Mouse (Mus musculus) lung, postnatal 0 days (tissue): Measurements from ENCODE around the gene Rpp25. TPM values are rescaled to one million over a fixed set of nuclear protein-coding genes. Genes with fewer than 3 reads are reported as not detected.

Experiments used
- ATAC-seq: fragments of 200-750 bp; cut with Nextera tagmentation; 2 replicates; pipeline ENCODE4 v1.8.0; 2017; ENCODE audit warnings: moderate library complexity
- DNase-seq: peaks from one replicate; pipeline ENCODE4 v3.0.0-alpha.2; 2016; ENCODE audit warnings: low spot score
- H3K27ac ChIP-seq: fragments of 300-500 bp; sonication (generic); 2 replicates; pipeline ENCODE4 v1.5.1; 2014; ENCODE audit warnings: antibody characterized with exemption, mild to moderate bottlenecking, low read length, mixed read lengths
- H3K27me3 ChIP-seq: fragments of 300-500 bp; sonication (generic); replicated peaks from 2 replicates; pipeline ENCODE4 v1.6.1; 2014; ENCODE audit warnings: low read length, mixed read lengths; ENCODE audit not compliant: insufficient read depth
- H3K36me3 ChIP-seq: fragments of 300-500 bp; sonication (generic); 2 replicates; pipeline ENCODE4 v1.6.1; 2014; ENCODE audit warnings: low read length, mixed read lengths; ENCODE audit not compliant: insufficient read depth
- H3K4me1 ChIP-seq: fragments of 300-500 bp; sonication (generic); 2 replicates; pipeline ENCODE4 v1.6.1; 2014; ENCODE audit warnings: antibody characterized with exemption, low read depth, low read length, mixed read lengths; ENCODE audit not compliant: insufficient read depth
- H3K4me2 ChIP-seq: fragments of 300-500 bp; sonication (generic); replicated peaks from 2 replicates; pipeline ENCODE4 v1.6.1; 2014; ENCODE audit warnings: low read depth, mild to moderate bottlenecking, low read length, moderate library complexity, mixed read lengths
- H3K4me3 ChIP-seq: fragments of 300-500 bp; sonication (generic); 2 replicates; pipeline ENCODE4 v1.5.1; 2014; ENCODE audit warnings: low read depth, low read length
- H3K9ac ChIP-seq: fragments of 300-500 bp; sonication (generic); replicated peaks from 2 replicates; pipeline ENCODE4 v1.6.1; 2014; ENCODE audit warnings: low read depth, mild to moderate bottlenecking
- H3K9me3 ChIP-seq: fragments of 300-500 bp; sonication (generic); 2 replicates; pipeline ENCODE4 v1.6.1; 2016; ENCODE audit warnings: low read length, mixed read lengths
- CTCF ChIP-seq: IDR thresholded peaks from 2 replicates; pipeline ENCODE4 v1.5.1; 2016; ENCODE audit warnings: antibody characterized with exemption, mild to moderate bottlenecking
- EP300 ChIP-seq: IDR thresholded peaks from 2 replicates; pipeline ENCODE4 v1.6.1; 2016; ENCODE audit warnings: antibody characterized with exemption, mild to moderate bottlenecking, control low read depth
- WGBS: fragments of 180-500 bp; shearing (Covaris S2); extraction: QIAGEN DNeasy Blood & Tissue Kit; methylation state at CpG from one replicate; pipeline ENCODE4 v1.1.7; 2014; 5-methylcytosine and 5-hydroxymethylcytosine counted together
- polyA plus RNA-seq: library from polyadenylated mRNA; unstranded; fragments of >200 nt; fragmentation: Nextera tagmentation; extraction: Ambion mirVana; gene quantifications from 2 replicates; pipeline ENCODE4 v1.2.1, GENCODE M21; 2015

Gene Rpp25
- polyA plus RNA-seq, 1 experiment from 2014 or later: 3.6 TPM

DNA sequence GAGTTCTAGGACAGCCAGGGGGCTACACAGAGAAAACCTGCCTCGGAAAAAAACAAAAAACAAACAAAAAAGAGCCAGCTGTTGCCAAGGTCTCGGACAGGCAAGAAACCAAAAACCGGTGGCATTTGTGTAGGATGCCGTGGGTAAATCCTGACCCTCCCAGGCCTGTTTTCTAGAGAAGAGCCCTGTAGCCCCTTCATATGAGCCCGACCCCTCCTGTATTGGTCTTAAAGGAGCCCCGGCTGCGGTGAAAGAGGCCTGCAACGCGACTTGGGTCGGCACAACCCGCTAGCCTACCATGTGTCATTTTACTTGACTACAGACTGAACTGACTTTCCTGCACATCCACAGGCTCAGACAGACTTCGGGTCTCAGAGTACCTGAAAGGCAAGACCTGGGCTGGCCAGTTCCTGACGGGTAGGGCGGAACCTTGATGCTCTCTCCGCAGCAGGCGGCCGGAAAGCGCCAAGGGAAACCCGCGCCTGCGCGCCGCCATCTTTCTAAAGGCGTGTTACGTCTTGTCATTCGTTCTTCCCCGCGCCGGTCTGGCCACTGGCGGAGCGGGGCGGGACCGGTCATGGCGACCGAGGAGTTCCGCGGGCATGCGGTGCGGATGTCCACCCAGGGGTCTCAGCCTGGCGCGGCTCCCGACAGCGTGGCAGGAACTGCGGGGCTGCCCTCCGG is 33.4 kb downstream of the Rpp25 start, which contains the start of gene Fam219b:
Gene Fam219b (plus strand): TSS at position 485 of the 684 bp plus-strand sequence.
- peak within 1 kb of the TSS; percentile 74 for H3K4me3 ChIP-seq
- no peaks in the 10 kb centered on the region for H3K9me3 ChIP-seq
- WGBS: 3% methylated on average over 45 of the region's 45 CpGs
- TF ChIP-seq CTCF: no peak
- TF ChIP-seq EP300: no peak
- ATAC-seq (peak; percentile 95), DNase-seq (peak; percentile 93)
- no peaks in the 10 kb centered on the region for H3K4me1 ChIP-seq
- peak within 1 kb of the TSS; percentile 52 for H3K9ac ChIP-seq
- H3K27ac ChIP-seq: peak within 1 kb of the TSS; percentile 65
- H3K4me2 ChIP-seq: peak within 1 kb of the TSS; percentile 66
- no peaks in the 10 kb centered on the region for H3K27me3 ChIP-seq
- H3K36me3 ChIP-seq: peaks cover 4% of the 10 kb centered on the region; the same call in 1 of the 2 replicates

DNA sequence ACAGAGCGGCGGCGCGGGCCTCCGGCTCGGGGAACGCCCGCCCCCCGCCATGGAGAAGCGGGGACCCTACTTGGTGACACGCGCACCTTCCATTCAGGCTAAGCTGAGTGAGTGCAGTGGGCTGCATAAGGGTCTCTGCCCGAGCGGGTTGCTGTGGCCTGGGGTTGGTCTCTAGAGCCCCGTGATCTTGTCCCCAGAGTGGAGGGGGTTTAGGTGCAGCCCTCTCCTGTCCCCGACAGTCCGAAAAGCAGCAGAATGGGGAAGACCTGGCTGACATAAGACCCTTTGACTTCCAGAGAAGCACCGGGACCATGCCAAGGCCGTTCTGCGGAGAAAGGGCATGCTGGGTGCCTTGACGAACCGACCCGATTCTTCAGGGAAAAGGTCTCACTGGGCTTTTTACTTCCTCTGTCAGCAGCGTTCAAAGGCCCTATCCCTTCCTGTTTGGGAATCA is 33.9 kb downstream of the Rpp25 start:
- Histone ChIP-seq H3K27me3 (no peaks in the 10 kb centered on the region), H3K27ac (peak overlapping the region; percentile 65), H3K9me3 (no peaks in the 10 kb centered on the region), H3K4me1 (no peaks in the 10 kb centered on the region), H3K36me3 (no peaks in the 10 kb centered on the region), H3K9ac (peak overlapping the region; percentile 52), H3K4me3 (peak overlapping the region; percentile 74), H3K4me2 (peak overlapping the region; percentile 66)
- ATAC-seq (peak; percentile 52), DNase-seq (no peak)
- WGBS: 0% methylated on average over 21 of the region's 24 CpGs
- TF ChIP-seq CTCF (no peak), EP300 (no peak)

DNA sequence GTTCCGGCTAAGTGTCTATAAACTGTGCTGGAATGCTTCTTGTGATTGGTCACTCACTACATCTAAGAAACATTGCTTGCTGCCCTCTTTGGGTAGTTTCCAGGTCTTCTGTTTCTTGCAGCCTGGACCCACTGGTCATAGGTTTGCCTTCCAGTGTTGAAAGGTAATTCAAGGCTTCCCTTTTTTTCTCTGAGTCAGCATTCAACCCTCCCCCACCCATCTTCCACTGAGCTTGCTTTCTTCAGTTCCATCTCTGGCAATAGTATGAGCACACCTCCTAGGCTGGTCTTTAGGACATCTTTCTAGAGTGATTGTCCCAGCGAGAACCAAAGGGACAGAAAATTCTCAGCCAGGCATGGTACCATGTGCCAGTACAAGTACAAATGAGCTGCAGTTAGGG is 35.7 kb downstream of the Rpp25 start:
- 0 out of 2 replicates have a peak, but pooled peaks cover 2% of the 10 kb centered on the region for H3K36me3 ChIP-seq
- ATAC-seq (no peak), DNase-seq (no peak)
- H3K4me2 ChIP-seq: no peak overlapping the region
- 84% methylated on average over 2 of the region's 2 CpGs for whole genome bisulfite sequencing
- H3K9ac ChIP-seq: no peak overlapping the region
- no peaks in the 10 kb centered on the region for H3K27me3 ChIP-seq
- H3K4me1 ChIP-seq: no peaks in the 10 kb centered on the region
- no peak overlapping the region for H3K4me3 ChIP-seq
- TF ChIP-seq EP300: no peak
- no peak for TF ChIP-seq CTCF
- no peaks in the 10 kb centered on the region for H3K9me3 ChIP-seq
- H3K27ac ChIP-seq: no peak overlapping the region

DNA sequence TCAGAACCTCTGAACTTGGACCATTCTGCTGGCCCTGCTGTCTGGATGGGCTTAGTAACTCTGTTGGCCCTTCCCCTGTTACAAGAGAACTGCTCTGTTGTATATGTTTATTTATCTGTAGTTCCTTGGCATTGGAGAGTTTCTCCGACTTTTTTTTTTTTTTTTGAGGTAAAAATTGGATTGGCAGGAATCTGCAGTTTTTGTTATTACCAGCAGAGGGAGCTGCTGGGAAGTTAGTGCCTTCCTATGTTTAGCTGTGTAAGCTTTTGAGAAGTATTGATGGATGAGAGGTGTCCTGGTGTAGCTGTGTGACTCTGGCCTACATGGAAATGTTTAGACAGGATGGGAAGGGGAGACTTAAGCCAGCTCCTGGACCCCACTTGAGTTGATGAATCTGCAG is 37.5 kb downstream of the Rpp25 start:
- Histone ChIP-seq H3K36me3 (0 out of 2 replicates have a peak, but pooled peaks cover 8% of the 10 kb centered on the region), H3K27me3 (no peaks in the 10 kb centered on the region), H3K9ac (no peak overlapping the region), H3K9me3 (no peaks in the 10 kb centered on the region), H3K4me2 (no peak overlapping the region), H3K4me1 (no peaks in the 10 kb centered on the region), H3K4me3 (no peak overlapping the region), H3K27ac (no peak overlapping the region)
- WGBS: 0% methylated on average over 1 of the region's 1 CpGs
- ATAC-seq: no peak
- TF ChIP-seq CTCF: peak; percentile 77
- no peak for TF ChIP-seq EP300
- peak; percentile 75 for DNase-seq

DNA sequence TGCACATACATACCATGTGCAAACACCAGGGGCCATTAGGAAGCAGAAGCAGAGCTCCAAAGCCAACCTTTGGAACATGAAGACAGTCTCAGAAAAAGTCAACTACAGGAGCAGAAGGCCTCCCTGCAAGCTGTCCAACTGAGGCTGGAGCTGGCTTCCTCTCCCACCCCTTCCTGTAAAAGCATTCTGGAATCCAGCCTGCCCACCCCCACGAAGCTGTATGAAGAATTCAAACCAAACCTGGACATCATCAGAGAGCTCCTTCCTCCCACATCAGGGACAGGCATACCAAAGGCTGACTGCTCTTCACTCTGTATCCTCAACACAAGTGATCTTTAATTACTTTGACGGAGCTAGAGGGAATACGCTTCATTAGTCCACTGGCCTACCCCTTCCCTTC is 40.1 kb downstream of the Rpp25 start:
- 76% methylated on average over 3 of the region's 3 CpGs for WGBS
- DNase-seq: no peak
- TF ChIP-seq CTCF (no peak), EP300 (no peak)

DNA sequence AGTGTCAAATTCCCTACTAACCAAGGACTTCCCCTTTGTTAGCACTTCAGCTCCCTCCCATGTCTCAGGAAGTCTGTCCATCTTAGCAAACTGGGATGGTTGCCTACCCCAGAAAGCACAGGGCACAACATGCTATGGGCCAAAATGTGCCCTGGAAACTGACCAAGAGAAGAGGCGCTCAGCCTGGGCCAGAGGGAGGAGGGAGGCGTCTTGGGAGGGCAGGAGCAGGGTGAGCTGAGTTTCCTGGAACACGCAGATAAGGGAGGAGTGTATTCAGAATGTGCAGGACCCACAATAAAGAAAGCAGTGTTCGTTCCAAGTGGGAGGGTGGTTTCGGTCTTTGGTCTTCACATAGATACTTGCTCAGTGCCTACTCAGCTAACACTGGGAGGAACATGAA is 43.5 kb downstream of the Rpp25 start:
- H3K27me3 ChIP-seq: no peaks in the 10 kb centered on the region
- H3K27ac ChIP-seq: no peak overlapping the region
- H3K4me2 ChIP-seq: no peak overlapping the region
- no peaks in the 10 kb centered on the region for H3K9me3 ChIP-seq
- ATAC-seq (no peak), DNase-seq (peak; percentile 26)
- 63% methylated on average over 5 of the region's 5 CpGs for WGBS
- no peak overlapping the region for H3K4me3 ChIP-seq
- TF ChIP-seq EP300 (no peak), CTCF (no peak)
- no peak overlapping the region for H3K9ac ChIP-seq
- peaks cover 4% of the 10 kb centered on the region; the same call in 1 of the 2 replicates for H3K4me1 ChIP-seq
- 0 out of 2 replicates have a peak, but pooled peaks cover 13% of the 10 kb centered on the region for H3K36me3 ChIP-seq

More for the DNA sequence above, 40.1 kb downstream of the Rpp25 start:
- H3K4me2 ChIP-seq: no peak overlapping the region
- H3K4me3 ChIP-seq: no peak overlapping the region
- no peaks in the 10 kb centered on the region for H3K9me3 ChIP-seq
- H3K27ac ChIP-seq: no peak overlapping the region
- no peaks in the 10 kb centered on the region for H3K27me3 ChIP-seq
- H3K9ac ChIP-seq: no peak overlapping the region
- ATAC-seq: no peak
- 0 out of 2 replicates have a peak, but pooled peaks cover 12% of the 10 kb centered on the region for H3K36me3 ChIP-seq
- no peaks in the 10 kb centered on the region for H3K4me1 ChIP-seq
